Mouse (Mus musculus) gastrocnemius, adult 2 months (tissue): ENCODE data around the gene Atad1. TPM values are rescaled to one million over a fixed set of nuclear protein-coding genes. Genes with fewer than 3 reads are reported as not detected.
A peak's percentile ranks its signal among the peaks of the same experiment; 100 is the strongest.

Source experiments
- DNase-seq: peaks from one replicate; pipeline ENCODE4 v3.0.0; 2022
- H3K27ac ChIP-seq: fragments of 200-600 bp; 2 replicates; pipeline ENCODE4 v1.8.1; 2022; ENCODE audit warnings: mild to moderate bottlenecking
- H3K4me3 ChIP-seq: fragments of 200-600 bp; 2 replicates; pipeline ENCODE4 v1.8.1; 2022; ENCODE audit warnings: mild to moderate bottlenecking, moderate library complexity
- CTCF ChIP-seq: fragments of 200-600 bp; IDR thresholded peaks from 2 replicates; pipeline ENCODE4 v1.8.1; 2022; ENCODE audit warnings: antibody characterized with exemption, mild to moderate bottlenecking, moderate library complexity
- intact Hi-C: fragments of 180-260 bp; cut with DNase I; formaldehyde crosslinking; loops from one replicate; pipeline ENCODE4 v1.15.1; 2025
- total RNA-seq, 2 experiments: library from RNA; stranded (reverse); gene quantifications; 2 replicates each; pipeline ENCODE4 v1.2.3; 2021

The Atad1 gene
- total RNA-seq, 2 experiments from 2014 or later, result 55.3 to 71.6 TPM

- intact Hi-C loops, result no loop called here
- TF ChIP-seq CTCF, result no peak
- H3K4me3 ChIP-seq, result no peak overlapping the region
- no peak for DNase-seq
- no peak overlapping the region for H3K27ac ChIP-seq
These were observed 9.8 kb downstream of the Atad1 start for GRCm38 (mm10) chr19:32729785-32730184.

GRCm38 (mm10) chr19:32726451-32727325 lies 12.9 kb downstream of the Atad1 start:
- DNase-seq, result no peak
- intact Hi-C loops, result no loop called here
- no peak for TF ChIP-seq CTCF
- no peak overlapping the region for H3K27ac ChIP-seq
- H3K4me3 ChIP-seq, result no peak overlapping the region

GRCm38 (mm10) chr19:32723817-32724216 lies 15.8 kb downstream of the Atad1 start:
- intact Hi-C loops, result no loop called here
- Histone ChIP-seq H3K4me3 (no peak overlapping the region), H3K27ac (no peak overlapping the region)
- TF ChIP-seq CTCF, result no peak
- DNase-seq, result no peak

GRCm38 (mm10) chr19:32720319-32720718 lies 19.3 kb downstream of the Atad1 start:
- intact Hi-C loops, result no loop called here
- peak; percentile 45 for TF ChIP-seq CTCF
- no peak for DNase-seq
- no peak overlapping the region for H3K4me3 ChIP-seq
- H3K27ac ChIP-seq, result no peak overlapping the region

- no peak for DNase-seq
- Histone ChIP-seq H3K4me3 (no peak overlapping the region), H3K27ac (no peak overlapping the region)
- intact Hi-C loops, result no loop called here
- TF ChIP-seq CTCF, result peak; percentile 26; the same call in 1 of the 2 replicates
These were observed 22.0 kb downstream of the Atad1 start for GRCm38 (mm10) chr19:32717590-32717989.

- no peak for DNase-seq
- Histone ChIP-seq H3K27ac (no peak overlapping the region), H3K4me3 (no peak overlapping the region)
- TF ChIP-seq CTCF, result no peak
- intact Hi-C loops, result loop anchor here (1.0 kb wide), 2 partner anchors 512 to 651 kb away; no protein-coding TSS in a partner anchor
These were observed 23.9 kb downstream of the Atad1 start for GRCm38 (mm10) chr19:32715681-32716080.

- TF ChIP-seq CTCF, result peak; percentile 96
- intact Hi-C loops, result loop anchor here (1.0 kb wide), 2 partner anchors 512 to 651 kb away; no protein-coding TSS in a partner anchor
- H3K4me3 ChIP-seq, result no peak overlapping the region
- H3K27ac ChIP-seq, result no peak overlapping the region
- peak; percentile 83 for DNase-seq
These were observed 24.4 kb downstream of the Atad1 start for GRCm38 (mm10) chr19:32715201-32715600.

GRCm38 (mm10) chr19:32713471-32713870 lies 26.1 kb downstream of the Atad1 start:
- intact Hi-C loops, result loop anchor here (2.0 to 5.0 kb wide), 2 partner anchors 43 to 244 kb away; partner anchors contain the start of gene Pten
- TF ChIP-seq CTCF, result no peak
- no peak overlapping the region for H3K4me3 ChIP-seq
- no peak for DNase-seq
- H3K27ac ChIP-seq, result no peak overlapping the region

- H3K27ac ChIP-seq, result peak overlapping the region; percentile 95
- peak; percentile 41 for TF ChIP-seq CTCF
- peak; percentile 78 for DNase-seq
- H3K4me3 ChIP-seq, result peak overlapping the region; percentile 89
- intact Hi-C loops, result loop anchor here (2.0 to 5.0 kb wide), 2 partner anchors 44 to 245 kb away; partner anchors contain the start of gene Pten
These were observed 27.0 kb downstream of the Atad1 start for GRCm38 (mm10) chr19:32712588-32713042.

- Histone ChIP-seq H3K4me3 (peak overlapping the region; percentile 89), H3K27ac (peak overlapping the region; percentile 95)
- no peak for TF ChIP-seq CTCF
- peak; percentile 95 for DNase-seq
- intact Hi-C loops, result loop anchor here (2.0 to 5.0 kb wide), 2 partner anchors 45 to 245 kb away; partner anchors contain the start of gene Pten
These were observed 27.6 kb downstream of the Atad1 start for GRCm38 (mm10) chr19:32711761-32712541.

GRCm38 (mm10) chr19:32710288-32710687 lies 29.3 kb downstream of the Atad1 start:
- H3K4me3 ChIP-seq, result no peak overlapping the region
- no peak for DNase-seq
- H3K27ac ChIP-seq, result no peak overlapping the region
- intact Hi-C loops, result loop anchor here (5.0 kb wide), 1 partner anchor 247 kb away; no protein-coding TSS in a partner anchor
- peak; percentile 47 for TF ChIP-seq CTCF

GRCm38 (mm10) chr19:32708996-32709395 lies 30.6 kb downstream of the Atad1 start:
- intact Hi-C loops, result no loop called here
- no peak overlapping the region for H3K4me3 ChIP-seq
- no peak for DNase-seq
- no peak overlapping the region for H3K27ac ChIP-seq
- TF ChIP-seq CTCF, result no peak
